Mouse (Mus musculus) central nervous system, embryonic 11.5 days (tissue): Measurements from ENCODE around the gene Olfr420. TPM values are rescaled to one million over a fixed set of nuclear protein-coding genes. Genes with fewer than 3 reads are reported as not detected.

Experiments
- polyA plus RNA-seq: library from polyadenylated mRNA; depleted of rRNA; stranded (reverse); fragments of >200 nt; gene quantifications from 2 replicates; pipeline ENCODE4 v1.2.3, GENCODE M21; 2012; rRNA removed

The Olfr420 gene
- not detected in 2 replicates for polyA plus RNA-seq

GRCm38 (mm10) chr1:174155333-174155732 lies at the start of gene Olfr420:
Olfr420 (plus strand) TSS chr1:174155633.

GRCm38 (mm10) chr1:174121062-174121461 lies 34.4 kb upstream of the Olfr420 start, which contains the start of gene Olfr231:
Olfr231 (minus strand) TSS chr1:174121162.

GRCm38 (mm10) chr1:174131217-174131616 lies 24.2 kb upstream of the Olfr420 start, which contains the start of gene Olfr424:
Olfr424 (plus strand) TSS chr1:174131517.

GRCm38 (mm10) chr1:174172605-174173004 lies 17.2 kb downstream of the Olfr420 start, which contains the start of gene Spta1:
Spta1 (plus strand) TSS chr1:174172776.

Other genes with a start within 250 kb of the Olfr420 start
- 0.19 and 0.34 TPM in 2 replicates for gene Ifi211, start 242.6 kb upstream of the Olfr420 start, polyA plus RNA-seq
- 0.39 and 0.40 TPM in 2 replicates for gene Mndal, start 213.1 kb upstream of the Olfr420 start, polyA plus RNA-seq
- 0.13 and 0.21 TPM in 2 replicates for gene Ifi203, start 213.0 kb upstream of the Olfr420 start, polyA plus RNA-seq
- not detected in 2 replicates for gene Ifi202b, start 172.9 kb upstream of the Olfr420 start, polyA plus RNA-seq
- gene Ifi205, start 123.8 kb upstream of the Olfr420 start, polyA plus RNA-seq = 0.05 and 0.09 TPM in 2 replicates
- gene Olfr433, start 114.9 kb upstream of the Olfr420 start, polyA plus RNA-seq = not detected in 2 replicates
- 0.04 TPM in 1 of 2 replicates, not detected in the other for gene Olfr432, start 106.4 kb upstream of the Olfr420 start, polyA plus RNA-seq
- gene Olfr430, start 89.0 kb upstream of the Olfr420 start, polyA plus RNA-seq = not detected in 2 replicates
- not detected in 2 replicates for gene Olfr429, start 71.3 kb upstream of the Olfr420 start, polyA plus RNA-seq
- gene Olfr427, start 58.7 kb upstream of the Olfr420 start, polyA plus RNA-seq = not detected in 2 replicates
- 0.05 and 0.15 TPM in 2 replicates for gene Olfr231, start 34.5 kb upstream of the Olfr420 start, polyA plus RNA-seq
- not detected in 2 replicates for gene Olfr424, start 24.1 kb upstream of the Olfr420 start, polyA plus RNA-seq
- 4.9 and 6.0 TPM in 2 replicates for gene Spta1, start 17.1 kb downstream of the Olfr420 start, polyA plus RNA-seq
- gene Olfr419, start 96.4 kb downstream of the Olfr420 start, polyA plus RNA-seq = not detected in 2 replicates
- gene Mptx1, start 174.9 kb downstream of the Olfr420 start, polyA plus RNA-seq = not detected in 2 replicates
- not detected in 2 replicates for gene Olfr417, start 209.5 kb downstream of the Olfr420 start, polyA plus RNA-seq
- not detected in 2 replicates for gene Olfr248, start 235.4 kb downstream of the Olfr420 start, polyA plus RNA-seq